Mouse (Mus musculus) forebrain, embryonic 12.5 days (tissue): ENCODE measurements at regions not wholly inside any gene's neighbourhood (a gene's known extent, or its start where the extent isn't known, plus 50 kb on each side); places are given as distances from the start of the nearest gene placed in this dataset.

Source experiments
- ATAC-seq: fragments of 200-750 bp; cut with Nextera tagmentation; 2 replicates; pipeline ENCODE4 v1.8.0; 2017; ENCODE audit warnings: moderate TSS enrichment; ENCODE audit not compliant: low FRiP score
- H3K27ac ChIP-seq: fragments of 300-500 bp; sonication (generic); 2 replicates; pipeline ENCODE4 v1.5.1; 2016; ENCODE audit warnings: mild to moderate bottlenecking
- H3K27me3 ChIP-seq: fragments of 300-500 bp; sonication (generic); 2 replicates; pipeline ENCODE4 v1.6.1; 2016; ENCODE audit warnings: mild to moderate bottlenecking
- H3K36me3 ChIP-seq: fragments of 300-500 bp; sonication (generic); replicated peaks from 2 replicates; pipeline ENCODE4 v1.6.1; 2016; ENCODE audit warnings: mild to moderate bottlenecking
- H3K4me1 ChIP-seq: fragments of 300-500 bp; sonication (generic); 2 replicates; pipeline ENCODE4 v1.6.1; 2016
- H3K4me2 ChIP-seq: fragments of 300-500 bp; sonication (generic); 2 replicates; pipeline ENCODE4 v1.6.1; 2016; ENCODE audit warnings: mild to moderate bottlenecking, moderate library complexity
- H3K4me3 ChIP-seq: fragments of 300-500 bp; sonication (generic); replicated peaks from 2 replicates; pipeline ENCODE4 v1.5.1; 2016; ENCODE audit warnings: mild to moderate bottlenecking
- H3K9ac ChIP-seq: fragments of 300-500 bp; sonication (generic); 2 replicates; pipeline ENCODE4 v1.6.1; 2016; ENCODE audit warnings: mild to moderate bottlenecking
- H3K9me3 ChIP-seq: fragments of 300-500 bp; sonication (generic); 2 replicates; pipeline ENCODE4 v1.6.1; 2016
- WGBS: fragments of 180-500 bp; shearing (Covaris S2); methylation state at CpG from one replicate; pipeline ENCODE4 v1.1.7; 2016; 5-methylcytosine and 5-hydroxymethylcytosine counted together

DNA sequence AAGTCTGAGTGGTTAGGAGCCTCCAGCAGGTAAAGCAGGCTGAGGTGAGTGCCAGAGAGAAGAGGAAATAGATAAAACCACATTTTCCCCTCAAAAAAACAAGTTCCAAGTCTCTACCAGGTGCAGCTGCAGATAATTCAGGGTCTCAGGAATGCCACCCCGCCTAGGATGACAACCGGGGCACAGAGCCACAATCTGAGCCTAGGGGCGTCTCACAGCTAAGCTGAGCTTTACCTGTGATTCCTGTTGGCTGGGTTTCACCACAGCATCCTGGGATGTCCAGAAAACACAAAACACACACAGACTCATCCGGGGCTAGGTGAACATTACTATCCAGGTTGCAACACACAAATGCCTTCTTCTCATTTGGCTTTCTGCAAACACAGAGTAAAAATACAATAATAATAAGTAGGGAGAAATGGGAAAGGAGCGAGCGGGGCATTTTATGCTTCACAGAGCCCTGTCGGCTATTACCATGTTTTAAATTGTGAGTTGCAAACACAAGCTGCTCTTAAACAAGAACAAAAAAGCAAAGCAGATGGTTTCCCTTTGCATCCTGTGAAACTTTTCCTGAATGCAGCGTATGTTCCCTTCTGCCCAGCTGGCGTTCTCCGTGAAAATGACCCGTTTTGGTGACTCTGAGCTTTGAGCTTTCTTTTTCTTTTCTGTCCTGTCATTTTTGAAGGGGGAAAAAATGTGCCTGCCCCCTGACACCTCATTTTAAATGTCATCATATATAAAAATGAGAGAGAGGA is 330.3 kb downstream of the Cbln4 start:
- no peak for ATAC-seq
- Histone ChIP-seq H3K27ac (0 out of 2 replicates have a peak overlapping the region, but pooled peaks have one; percentile 31), H3K4me3 (no peak overlapping the region), H3K9me3 (no peaks in the 10 kb centered on the region), H3K4me1 (no peaks in the 10 kb centered on the region), H3K27me3 (no peaks in the 10 kb centered on the region), H3K9ac (no peak overlapping the region), H3K4me2 (no peak overlapping the region), H3K36me3 (no peaks in the 10 kb centered on the region)
- WGBS = 70% methylated on average over 11 of the region's 11 CpGs

GRCm38 (mm10) chr2:171693526-171693925 is 349.7 kb downstream of the Cbln4 start:
- Histone ChIP-seq H3K9me3 (no peaks in the 10 kb centered on the region), H3K27me3 (no peaks in the 10 kb centered on the region), H3K4me1 (no peaks in the 10 kb centered on the region), H3K36me3 (no peaks in the 10 kb centered on the region), H3K27ac (no peak overlapping the region), H3K4me2 (no peak overlapping the region), H3K4me3 (no peak overlapping the region), H3K9ac (no peak overlapping the region)
- ATAC-seq = no peak
- WGBS = 85% methylated on average over 5 of the region's 5 CpGs

DNA sequence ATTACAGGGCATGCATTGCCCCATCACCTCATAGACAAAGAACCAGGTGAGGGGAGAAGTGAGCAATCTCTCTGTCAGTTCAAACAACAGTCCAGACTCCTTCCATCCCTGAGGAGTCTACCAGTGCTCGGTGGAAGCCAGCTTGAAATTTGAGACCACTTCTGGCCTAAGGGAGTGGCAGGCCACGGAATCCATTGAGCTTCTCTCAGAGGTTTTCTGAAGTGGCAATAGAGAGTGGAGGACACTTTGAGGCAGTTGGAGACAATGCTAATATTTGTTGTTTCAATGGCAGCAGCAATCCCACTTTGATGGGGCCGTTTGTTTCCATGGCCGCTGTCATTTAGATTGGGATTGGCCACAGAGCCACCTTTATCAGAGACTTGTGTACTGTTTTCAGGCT is 352.5 kb downstream of the Cbln4 start:
- no peak overlapping the region for H3K9ac ChIP-seq
- no peaks in the 10 kb centered on the region for H3K36me3 ChIP-seq
- 35% methylated on average over 4 of the region's 4 CpGs for WGBS
- H3K27ac ChIP-seq = no peak overlapping the region
- no peaks in the 10 kb centered on the region for H3K4me1 ChIP-seq
- H3K9me3 ChIP-seq = no peaks in the 10 kb centered on the region
- no peak for ATAC-seq
- H3K27me3 ChIP-seq = no peaks in the 10 kb centered on the region
- H3K4me3 ChIP-seq = no peak overlapping the region
- no peak overlapping the region for H3K4me2 ChIP-seq

DNA sequence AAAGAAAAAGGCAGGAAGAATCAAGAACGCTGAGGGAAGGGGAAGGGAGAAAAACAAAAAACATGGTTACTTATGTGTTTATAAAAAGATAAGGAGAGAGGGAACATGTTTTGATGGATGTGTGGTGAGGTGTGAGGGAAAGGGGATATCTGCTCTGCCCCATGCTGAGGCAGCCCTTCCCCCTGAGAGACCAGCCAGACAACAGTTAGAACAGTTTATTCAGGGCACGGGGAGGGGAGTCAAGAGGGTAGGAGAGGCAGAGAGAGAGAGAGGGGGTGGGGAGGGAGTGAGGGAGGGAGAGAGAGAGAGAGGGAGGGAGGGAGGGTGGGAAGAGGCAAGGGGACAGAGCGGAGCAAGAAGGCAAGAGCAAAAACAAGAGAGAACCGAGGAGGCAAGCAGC is 354.2 kb downstream of the Cbln4 start:
- no peak overlapping the region for H3K4me2 ChIP-seq
- 41% methylated on average over 4 of the region's 4 CpGs for WGBS

DNA sequence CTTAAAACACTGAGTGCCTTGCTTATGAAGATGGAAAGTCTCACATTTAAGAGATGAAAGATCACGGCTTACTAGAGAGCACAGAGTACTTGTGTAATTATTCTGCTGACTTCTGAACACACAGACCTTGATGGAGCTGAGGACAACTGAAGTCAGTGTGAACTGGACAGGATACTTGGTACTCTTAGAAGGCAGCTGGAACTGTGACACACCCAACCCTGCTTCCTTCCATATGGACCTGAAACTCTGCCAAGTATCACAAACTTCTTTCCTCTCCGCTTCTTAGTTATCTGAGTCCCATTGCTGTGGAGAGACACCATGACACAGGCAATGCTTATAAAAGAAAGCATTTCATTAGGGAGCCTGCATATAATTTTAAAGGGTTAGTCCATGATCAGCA is 365.3 kb downstream of the Cbln4 start:
- H3K27ac ChIP-seq = no peak overlapping the region
- WGBS = 87% methylated on average over 2 of the region's 2 CpGs
- H3K4me2 ChIP-seq = no peak overlapping the region
- no peaks in the 10 kb centered on the region for H3K27me3 ChIP-seq
- no peaks in the 10 kb centered on the region for H3K36me3 ChIP-seq
- no peak overlapping the region for H3K9ac ChIP-seq
- H3K4me3 ChIP-seq = no peak overlapping the region
- no peaks in the 10 kb centered on the region for H3K9me3 ChIP-seq
- H3K4me1 ChIP-seq = no peaks in the 10 kb centered on the region
- ATAC-seq = no peak

More for the DNA sequence above, 354.2 kb downstream of the Cbln4 start:
- H3K4me1 ChIP-seq = no peaks in the 10 kb centered on the region
- no peak overlapping the region for H3K27ac ChIP-seq
- H3K9ac ChIP-seq = no peak overlapping the region
- no peak for ATAC-seq
- H3K4me3 ChIP-seq = no peak overlapping the region
- no peaks in the 10 kb centered on the region for H3K27me3 ChIP-seq
- H3K9me3 ChIP-seq = no peaks in the 10 kb centered on the region
- H3K36me3 ChIP-seq = no peaks in the 10 kb centered on the region

DNA sequence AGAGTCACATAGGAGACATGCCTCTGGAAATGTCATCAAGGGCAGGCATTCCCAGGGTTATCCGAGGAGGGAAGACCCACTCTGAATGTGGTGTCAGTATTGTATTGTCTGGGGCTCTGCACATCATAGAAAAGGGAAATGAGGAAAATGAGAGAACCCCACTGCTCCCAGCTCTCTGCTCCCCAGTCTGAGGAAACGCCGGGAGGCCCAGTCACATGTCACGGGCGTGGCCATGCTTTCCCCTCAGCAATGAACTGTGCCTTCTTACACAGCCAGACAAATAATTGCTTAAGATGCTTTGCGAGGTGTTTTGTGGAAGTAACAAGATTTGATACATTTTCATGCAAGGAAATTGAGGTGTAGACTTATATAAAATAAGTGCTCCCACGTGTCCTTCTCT is 366.1 kb downstream of the Cbln4 start:
- no peaks in the 10 kb centered on the region for H3K4me1 ChIP-seq
- no peak overlapping the region for H3K27ac ChIP-seq
- no peaks in the 10 kb centered on the region for H3K9me3 ChIP-seq
- H3K27me3 ChIP-seq = no peaks in the 10 kb centered on the region
- no peak overlapping the region for H3K9ac ChIP-seq
- no peak overlapping the region for H3K4me2 ChIP-seq
- no peak for ATAC-seq
- no peaks in the 10 kb centered on the region for H3K36me3 ChIP-seq
- H3K4me3 ChIP-seq = no peak overlapping the region
- 87% methylated on average over 7 of the region's 7 CpGs for WGBS

DNA sequence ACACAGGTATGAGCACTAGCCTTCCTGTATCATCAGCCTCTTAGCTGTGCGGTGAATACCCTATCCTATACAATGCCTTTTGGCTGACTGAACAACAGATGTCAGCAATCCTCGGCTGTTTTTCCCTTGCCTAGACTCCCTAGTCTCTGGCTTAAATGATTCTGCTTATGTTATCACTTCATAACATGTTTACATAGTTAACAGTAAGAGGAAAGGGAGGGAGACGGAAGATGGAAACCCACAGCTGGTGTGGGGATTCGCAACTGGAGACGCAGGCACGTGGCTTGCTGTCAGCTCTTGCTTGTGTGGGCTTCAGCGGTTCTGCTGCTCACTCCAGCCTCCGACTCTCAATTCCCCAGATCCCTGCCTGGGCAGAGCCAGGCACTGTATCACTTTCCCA is 367.2 kb downstream of the Cbln4 start:
- no peaks in the 10 kb centered on the region for H3K9me3 ChIP-seq
- no peaks in the 10 kb centered on the region for H3K36me3 ChIP-seq
- WGBS = 86% methylated on average over 8 of the region's 8 CpGs
- no peak overlapping the region for H3K9ac ChIP-seq
- H3K4me3 ChIP-seq = no peak overlapping the region
- H3K27me3 ChIP-seq = no peaks in the 10 kb centered on the region
- H3K27ac ChIP-seq = no peak overlapping the region
- 0 out of 2 replicates have a peak, but pooled peaks have one; percentile 17 for ATAC-seq
- H3K4me1 ChIP-seq = no peaks in the 10 kb centered on the region
- H3K4me2 ChIP-seq = no peak overlapping the region

DNA sequence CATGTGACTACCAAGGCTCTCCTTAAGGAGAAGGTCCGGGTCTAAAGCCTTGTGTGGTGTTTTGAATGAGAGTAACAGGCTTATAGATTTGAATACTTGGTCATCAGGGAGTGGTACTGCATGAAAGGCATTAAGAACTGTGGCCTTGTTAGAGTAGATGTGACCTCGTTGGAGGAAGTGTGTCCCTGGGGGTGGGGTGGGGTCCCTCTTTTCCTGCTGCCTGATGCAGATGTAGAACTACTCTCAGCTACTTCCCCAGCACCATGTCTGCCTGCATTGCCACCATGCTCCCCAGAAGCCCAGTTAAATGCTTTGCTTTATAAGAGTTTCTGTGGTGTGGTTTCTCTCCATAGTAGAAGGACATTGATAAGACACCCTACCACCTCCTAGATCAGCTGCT is 367.9 kb downstream of the Cbln4 start:
- ATAC-seq = no peak
- no peaks in the 10 kb centered on the region for H3K9me3 ChIP-seq
- no peak overlapping the region for H3K9ac ChIP-seq
- H3K36me3 ChIP-seq = no peaks in the 10 kb centered on the region
- H3K27ac ChIP-seq = no peak overlapping the region
- H3K27me3 ChIP-seq = no peaks in the 10 kb centered on the region
- no peak overlapping the region for H3K4me2 ChIP-seq
- WGBS = 72% methylated on average over 2 of the region's 2 CpGs
- H3K4me1 ChIP-seq = no peaks in the 10 kb centered on the region
- H3K4me3 ChIP-seq = no peak overlapping the region

DNA sequence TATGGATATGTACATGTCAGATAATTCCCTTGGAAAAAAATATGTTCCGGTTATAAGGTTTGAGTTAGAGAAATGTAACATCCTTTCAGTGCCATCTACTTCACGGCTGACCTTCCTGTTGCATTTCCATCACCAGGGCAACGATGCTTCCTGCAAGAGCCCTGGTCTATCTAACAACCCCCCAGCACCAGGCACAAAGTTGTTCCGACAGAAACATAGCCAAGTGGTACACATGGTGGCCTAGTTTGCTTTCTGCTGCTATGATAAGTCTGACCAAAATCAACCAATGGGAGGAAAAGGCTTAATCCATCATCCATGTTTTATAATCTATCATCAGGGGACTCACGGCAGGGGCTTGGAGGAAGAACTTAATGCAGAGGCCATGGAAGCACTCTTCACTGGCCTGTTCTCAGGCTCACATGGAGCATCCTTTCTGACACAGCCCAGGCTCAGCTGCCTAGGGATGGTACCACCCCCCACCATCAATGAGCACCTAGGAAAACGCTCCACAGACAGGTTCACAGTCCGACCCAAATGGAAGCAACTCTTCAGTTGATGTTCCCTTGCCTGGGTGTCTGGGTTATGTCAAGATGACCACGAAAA is 372.2 kb downstream of the Cbln4 start:
- Histone ChIP-seq H3K36me3 (no peaks in the 10 kb centered on the region), H3K27me3 (no peaks in the 10 kb centered on the region), H3K9me3 (no peaks in the 10 kb centered on the region), H3K4me1 (peaks cover 2% of the 10 kb centered on the region; the same call in 1 of the 2 replicates), H3K4me3 (no peak overlapping the region), H3K4me2 (no peak overlapping the region), H3K27ac (no peak overlapping the region), H3K9ac (no peak overlapping the region)
- no peak for ATAC-seq
- WGBS = 88% methylated on average over 8 of the region's 8 CpGs

DNA sequence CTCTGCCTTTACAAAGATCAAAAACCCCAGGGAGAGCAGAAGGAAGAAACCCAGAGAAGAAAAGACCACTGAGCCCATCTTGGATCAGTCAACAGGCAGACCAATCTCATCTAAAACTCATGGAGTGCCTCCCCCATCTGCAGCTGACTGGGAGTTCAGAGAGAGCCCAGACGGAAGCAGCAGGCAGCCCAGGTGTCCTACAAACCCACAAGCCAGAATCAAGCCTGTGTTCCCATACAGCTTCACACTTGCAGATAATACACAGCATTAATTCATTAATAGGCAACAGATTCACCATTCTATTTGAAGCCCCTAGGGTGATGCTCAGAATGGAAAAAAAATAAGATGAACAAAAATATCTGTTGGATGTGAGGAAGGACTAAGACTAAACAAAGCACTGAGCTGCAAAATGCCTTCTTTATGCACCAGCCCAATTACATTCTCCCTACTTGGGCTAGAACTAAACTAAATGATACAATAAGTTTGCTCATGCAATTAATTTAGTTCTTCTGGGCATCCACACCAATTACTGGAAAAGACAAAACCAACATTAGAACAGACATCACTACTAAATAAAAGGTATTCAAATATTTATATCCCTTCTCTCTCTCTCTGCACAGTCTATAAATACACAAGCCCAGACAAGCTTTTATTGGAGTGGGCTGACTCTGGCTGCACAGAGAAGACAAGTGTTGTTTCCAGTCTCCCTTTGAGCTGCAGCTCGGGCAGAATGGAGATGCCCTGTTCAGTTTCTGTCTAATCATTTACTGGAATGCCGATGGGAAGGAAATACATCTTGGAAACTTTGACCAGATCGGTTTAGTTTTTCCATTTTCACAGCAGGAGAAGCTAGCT is 374.2 kb downstream of the Cbln4 start:
- Histone ChIP-seq H3K9ac (no peak overlapping the region), H3K4me3 (no peak overlapping the region), H3K4me2 (no peak overlapping the region), H3K9me3 (no peaks in the 10 kb centered on the region), H3K27me3 (no peaks in the 10 kb centered on the region), H3K27ac (no peak overlapping the region), H3K36me3 (no peaks in the 10 kb centered on the region), H3K4me1 (peaks cover 2% of the 10 kb centered on the region; the same call in 1 of the 2 replicates)
- ATAC-seq = peak; percentile 65; the same call in 1 of the 2 replicates
- 25% methylated on average over 4 of the region's 4 CpGs for WGBS

DNA sequence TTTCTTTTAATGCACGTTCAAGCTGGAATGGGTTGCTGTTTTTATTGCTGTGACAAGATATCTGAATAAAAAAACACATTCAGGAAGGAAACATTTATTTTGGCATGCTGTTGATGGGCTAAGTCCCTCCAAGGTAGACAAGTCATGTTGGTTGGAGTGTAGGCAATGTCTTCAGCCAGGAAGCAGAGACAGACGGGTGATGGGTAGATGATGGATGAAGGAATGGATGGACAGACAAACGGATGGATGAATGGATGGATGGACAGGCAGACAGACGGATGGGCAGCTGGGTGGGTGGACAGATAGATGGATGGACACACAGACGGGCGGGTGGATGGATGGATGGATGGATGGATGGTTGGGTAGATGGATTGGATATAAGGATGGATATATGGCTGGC is 380.7 kb downstream of the Cbln4 start:
- H3K9me3 ChIP-seq = no peaks in the 10 kb centered on the region
- 92% methylated on average over 6 of the region's 6 CpGs for WGBS
- no peak overlapping the region for H3K4me3 ChIP-seq
- H3K4me2 ChIP-seq = no peak overlapping the region
- H3K4me1 ChIP-seq = peaks cover 4% of the 10 kb centered on the region
- no peak overlapping the region for H3K27ac ChIP-seq
- ATAC-seq = no peak
- no peaks in the 10 kb centered on the region for H3K27me3 ChIP-seq
- no peaks in the 10 kb centered on the region for H3K36me3 ChIP-seq
- no peak overlapping the region for H3K9ac ChIP-seq

- no peak overlapping the region for H3K4me3 ChIP-seq
- WGBS = 60% methylated on average over 8 of the region's 8 CpGs
- peaks cover 8% of the 10 kb centered on the region for H3K4me1 ChIP-seq
- no peaks in the 10 kb centered on the region for H3K36me3 ChIP-seq
- H3K27ac ChIP-seq = no peak overlapping the region
- H3K27me3 ChIP-seq = no peaks in the 10 kb centered on the region
- no peak overlapping the region for H3K4me2 ChIP-seq
- H3K9ac ChIP-seq = no peak overlapping the region
- no peak for ATAC-seq
- H3K9me3 ChIP-seq = no peaks in the 10 kb centered on the region
These were observed 381.3 kb downstream of the Cbln4 start for GRCm38 (mm10) chr2:171661896-171662511.
